Mouse (Mus musculus): ENCODE data around the gene Txnip. TPM values are rescaled to one million over a fixed set of nuclear protein-coding genes. Genes with fewer than 3 reads are reported as not detected.
"Not testable (repeated sequence)": the region's sequence is repeated elsewhere in the genome, so short reads cannot be mapped to it uniquely, and the experiment has no call there.

Gene Txnip
- total RNA-seq (2021): 100 to 1,000 TPM; 541 to 557 TPM
- long read RNA-seq, experiment 1, transcript Txnip-201 (8 exons, 2,795 nt): major isoform, 26 of 68 reads
- long read RNA-seq, experiment 1, transcript Txnip-202 (8 exons, 2,827 nt): minor isoform, 22 of 68 reads
- long read RNA-seq, experiment 1, partial matches to known transcripts: 12 of 68 reads
- long read RNA-seq, experiment 1, other reads (novel, unspliced or antisense): 6 of 68 reads
- long read RNA-seq, experiment 2, transcript Txnip-201 (8 exons, 2,795 nt): minor isoform, 15 of 65 reads
- long read RNA-seq, experiment 2, transcript Txnip-202 (8 exons, 2,827 nt): major isoform, 22 of 65 reads
- long read RNA-seq, experiment 2, partial matches to known transcripts: 16 of 65 reads
- long read RNA-seq, experiment 2, other reads (novel, unspliced or antisense): 7 of 65 reads

- TF ChIP-seq CTCF (IDR thresholded peaks at IDR 0.05): peak; percentile 40
- Histone ChIP-seq H3K27ac (peak within 1 kb of the TSS; percentile 99), H3K4me3 (peak within 1 kb of the TSS; percentile 91)
- peak; percentile 100 for DNase-seq
- intact Hi-C loops (cut with DNase I): loop anchor here (1.0 kb wide), 1 partner anchor 19 kb away; the partner anchor contains the start of gene Gm16253
Observed at GRCm38 (mm10) chr3:96557694-96558093, at the start of gene Txnip. Txnip (plus strand) TSS chr3:96557957.

GRCm38 (mm10) chr3:96507966-96508365, 49.8 kb upstream of the Txnip start:
- not testable (repeated sequence) for H3K4me3 ChIP-seq, DNase-seq
- intact Hi-C loops (cut with DNase I): loop anchor here (10.0 kb wide), 1 partner anchor 243 kb away; the partner anchor contains the start of genes Hist2h2bb, Hist2h3b and Hist2h4
- peak overlapping the region; percentile 88 for H3K27ac ChIP-seq

- intact Hi-C loops (cut with DNase I): no loop called here
- no peak for TF ChIP-seq CTCF (IDR thresholded peaks at IDR 0.05)
- DNase-seq: no peak
- no peak overlapping the region for H3K4me3 ChIP-seq
- no peak overlapping the region for H3K27ac ChIP-seq
Observed at GRCm38 (mm10) chr3:96520171-96520570, 37.6 kb upstream of the Txnip start.

GRCm38 (mm10) chr3:96522149-96522548, 35.6 kb upstream of the Txnip start:
- Histone ChIP-seq H3K27ac (peak overlapping the region; percentile 92; the same call in 1 of the 2 replicates), H3K4me3 (no peak overlapping the region)
- no peak for DNase-seq
- TF ChIP-seq CTCF (IDR thresholded peaks at IDR 0.05): peak; percentile 63
- intact Hi-C loops (cut with DNase I): no loop called here

- DNase-seq: no peak
- Histone ChIP-seq H3K27ac (peak overlapping the region; percentile 92), H3K4me3 (peak overlapping the region; percentile 79)
- no peak for TF ChIP-seq CTCF (IDR thresholded peaks at IDR 0.05)
- intact Hi-C loops (cut with DNase I): no loop called here
Observed at GRCm38 (mm10) chr3:96524028-96524810, 33.5 kb upstream of the Txnip start.

GRCm38 (mm10) chr3:96524914-96525313, 32.8 kb upstream of the Txnip start, which contains the start of gene Hfe2:
Hfe2 (plus strand) TSS chr3:96525172.
- intact Hi-C loops (cut with DNase I): no loop called here
- TF ChIP-seq CTCF (IDR thresholded peaks at IDR 0.05): no peak
- peak within 1 kb of the TSS; percentile 92 for H3K27ac ChIP-seq
- DNase-seq: peak; percentile 48
- H3K4me3 ChIP-seq: peak within 1 kb of the TSS; percentile 79

GRCm38 (mm10) chr3:96526013-96526762, 31.6 kb upstream of the Txnip start:
- H3K27ac ChIP-seq: peak overlapping the region; percentile 92

GRCm38 (mm10) chr3:96526864-96527542, 30.8 kb upstream of the Txnip start:
- H3K4me3 ChIP-seq: peak overlapping the region; percentile 79
- intact Hi-C loops (cut with DNase I): no loop called here
- peak; percentile 54 for DNase-seq
- H3K27ac ChIP-seq: peak overlapping the region; percentile 92
- TF ChIP-seq CTCF (IDR thresholded peaks at IDR 0.05): no peak

More at GRCm38 (mm10) chr3:96526013-96526762, 31.6 kb upstream of the Txnip start:
- H3K4me3 ChIP-seq: peak overlapping the region; percentile 79
- no peak for TF ChIP-seq CTCF (IDR thresholded peaks at IDR 0.05)
- peak; percentile 86 for DNase-seq
- intact Hi-C loops (cut with DNase I): no loop called here

- H3K4me3 ChIP-seq: peak overlapping the region; percentile 79
- DNase-seq: no peak
- peak overlapping the region; percentile 92; the same call in 1 of the 2 replicates for H3K27ac ChIP-seq
- intact Hi-C loops (cut with DNase I): no loop called here
- TF ChIP-seq CTCF (IDR thresholded peaks at IDR 0.05): no peak
Observed at GRCm38 (mm10) chr3:96528506-96528905, 29.3 kb upstream of the Txnip start.

- intact Hi-C loops (cut with DNase I): loop anchor here (2.0 kb wide), 1 partner anchor 35 kb away; no protein-coding TSS in a partner anchor
- TF ChIP-seq CTCF (IDR thresholded peaks at IDR 0.05): peak; percentile 65
- DNase-seq: peak; percentile 67
- H3K27ac ChIP-seq: peak overlapping the region; percentile 72
- H3K4me3 ChIP-seq: no peak overlapping the region; the same call in 1 of the 2 replicates
Observed at GRCm38 (mm10) chr3:96532050-96532449, 25.7 kb upstream of the Txnip start.

- no peak for DNase-seq
- peak; percentile 29; the same call in 1 of the 2 replicates for TF ChIP-seq CTCF (IDR thresholded peaks at IDR 0.05)
- intact Hi-C loops (cut with DNase I): no loop called here
- H3K4me3 ChIP-seq: no peak overlapping the region
- H3K27ac ChIP-seq: no peak overlapping the region
Observed at GRCm38 (mm10) chr3:96534300-96534699, 23.5 kb upstream of the Txnip start.
